ENCODE assay signal across 14 mouse cellular contexts in genomic region chr12:75412964-75413363, GRCm38 (mm10). TPM values are rescaled to one million over a fixed set of nuclear protein-coding genes. Genes with fewer than 3 reads are reported as not detected.
DNase-seq lines count a peak whose midpoint lies in the region; ATAC-seq and TF ChIP-seq lines count a peak whose summit lies in the region.
"Had no signal": no experiment of that assay in that cellular context is flagged by ENCODE, and none has a peak within 500 bp of the region (broad histone marks: within the 10 kb centered on the region; RNA-seq: fewer than 3 reads in every experiment).

No protein-coding gene starts in this region.

- H3K9me3 ChIP-seq in megakaryocyte, embryonic 14.5 days, result no peaks in the 10 kb centered on the region
- H3K9me3 ChIP-seq in forebrain, postnatal 0 days (ENCODE audit: low read length), result no peaks in the 10 kb centered on the region
- H3K9me3 ChIP-seq: neural tube, embryonic 13.5 days had no signal

- peaks cover 1% of the 10 kb centered on the region for H3K27me3 ChIP-seq in megakaryocyte, embryonic 14.5 days (replicated peaks)
- H3K27me3 ChIP-seq in forebrain, postnatal 0 days (ENCODE audit: insufficient read depth, low read length), result no peaks in the 10 kb centered on the region
- H3K27me3 ChIP-seq: CH12.LX; neural tube, embryonic 13.5 days had no signal

- H3K4me2 ChIP-seq in forebrain, postnatal 0 days (ENCODE audit: low read depth), result no peak overlapping the region
- H3K4me2 ChIP-seq: neural tube, embryonic 13.5 days had no signal

- peak; percentile 91 for ATAC-seq in granulocyte monocyte progenitor cell, adult 5-6 weeks (replicated peaks; ENCODE audit: poor library complexity, severe bottlenecking)
- no peak for ATAC-seq in forebrain, postnatal 0 days

- no peak overlapping the region for H3K9ac ChIP-seq in forebrain, postnatal 0 days
- H3K9ac ChIP-seq: neural tube, embryonic 13.5 days had no signal

- no peaks in the 10 kb centered on the region for H3K36me3 ChIP-seq in megakaryocyte, embryonic 14.5 days (replicated peaks; ENCODE audit: low read length)
- no peaks in the 10 kb centered on the region for H3K36me3 ChIP-seq in forebrain, postnatal 0 days (ENCODE audit: insufficient read depth)
- H3K36me3 ChIP-seq: neural tube, embryonic 13.5 days had no signal

- H3K27ac ChIP-seq in forebrain, postnatal 0 days (ENCODE audit: low read depth, low read length), result no peak overlapping the region
- H3K27ac ChIP-seq: neural tube, embryonic 13.5 days had no signal

- TF ChIP-seq CTCF in forebrain, postnatal 0 days (IDR thresholded peaks at IDR 0.05; ENCODE audit: low read depth), result no peak

- 86% methylated on average over 9 of the region's 9 CpGs for WGBS in forebrain, postnatal 0 days

- peaks cover 13% of the 10 kb centered on the region for H3K4me1 ChIP-seq in megakaryocyte, embryonic 14.5 days
- H3K4me1 ChIP-seq in forebrain, postnatal 0 days (ENCODE audit: insufficient read depth), result no peaks in the 10 kb centered on the region
- H3K4me1 ChIP-seq: neural tube, embryonic 13.5 days had no signal

- peak; percentile 15 for DNase-seq in kidney, adult 9 months
- no peak for DNase-seq in kidney, postnatal 4 days
- DNase-seq in CD4-positive, CD25-positive, alpha-beta regulatory T cell, adult 2 months (ENCODE audit: low read depth, low spot score), result peak; percentile 35
- no peak for DNase-seq in cerebellum, postnatal 4 days (ENCODE audit: low spot score in 2 of 2)
- DNase-seq in ovary, postnatal 36 days (ENCODE audit: low spot score), result no peak
- DNase-seq in forebrain, postnatal 0 days, result no peak
- DNase-seq: cerebellum, postnatal 25 days; heart, postnatal 14 days had no signal

- H3K4me3 ChIP-seq in megakaryocyte, embryonic 14.5 days (replicated peaks), result peak overlapping the region; percentile 57
- no peak overlapping the region for H3K4me3 ChIP-seq in forebrain, postnatal 0 days (ENCODE audit: low read depth, low read length)
- H3K4me3 ChIP-seq: neural tube, embryonic 13.5 days had no signal

RNA-seq across cellular contexts. Expression of gene Gphb5, which starts 3.6 kb away (rescaled TPM):
- not detected in 2 replicates for total RNA-seq in granulocyte monocyte progenitor cell, adult 5-6 weeks (2014; fragmentation: Nextera tagmentation)
- total RNA-seq in granulocyte monocyte progenitor cell, adult 5-6 weeks (2017), result not detected in 2 replicates
- not detected in 2 replicates for polyA plus RNA-seq in megakaryocyte, embryonic 14.5 days (2012; ENCODE audit: insufficient read depth, low replicate concordance)
- total RNA-seq in forebrain, postnatal 0 days (2014; rRNA removed), result not detected in 2 replicates
- not detected in 2 replicates for polyA plus RNA-seq in forebrain, postnatal 0 days (2015; fragmentation: Nextera tagmentation; extraction: Ambion mirVana)
- total RNA-seq: CH12.LX; gastrocnemius, adult 8-10 months; heart, postnatal 14 days; left cerebral cortex, postnatal 14 days had no signal
- polyA plus RNA-seq: neural tube, embryonic 13.5 days had no signal

Comparison
In these comparisons a context has a peak if more than half of its experiments do, and no peak if none do; other contexts are left out.
1. DNase-seq: peak in kidney, adult 9 months (single experiment) and CD4-positive, CD25-positive, alpha-beta regulatory T cell, adult 2 months (single experiment); none in kidney, postnatal 4 days (0 of 2), cerebellum, postnatal 4 days (0 of 2), ovary, postnatal 36 days (single experiment) and forebrain, postnatal 0 days (single experiment).